Mouse (Mus musculus) heart, embryonic 16.5 days (tissue): ENCODE data around the gene Gpr12. TPM values are rescaled to one million over a fixed set of nuclear protein-coding genes. Genes with fewer than 3 reads are reported as not detected.
"Not testable (repeated sequence)": the region's sequence is repeated elsewhere in the genome, so short reads cannot be mapped to it uniquely, and the experiment has no call there.

Experiments
- ATAC-seq: fragments of 200-750 bp; cut with Nextera tagmentation; replicated peaks from 2 replicates; pipeline ENCODE4 v1.8.0; 2017; ENCODE audit warnings: moderate number of reproducible peaks; ENCODE audit not compliant: insufficient read depth, low FRiP score; ENCODE audit errors: extremely low read depth
- H3K27ac ChIP-seq: fragments of 300-500 bp; sonication (generic); 2 replicates; pipeline ENCODE4 v1.5.1; 2014; ENCODE audit warnings: mild to moderate bottlenecking, low read length, control low read depth, moderate library complexity
- H3K27me3 ChIP-seq: fragments of 300-500 bp; sonication (generic); 2 replicates; pipeline ENCODE4 v1.6.1; 2014; ENCODE audit warnings: low read length, mixed read lengths; ENCODE audit not compliant: control insufficient read depth, insufficient read depth
- H3K36me3 ChIP-seq: fragments of 300-500 bp; sonication (generic); 2 replicates; pipeline ENCODE4 v1.6.1; 2014; ENCODE audit not compliant: control insufficient read depth, insufficient read depth
- H3K4me1 ChIP-seq: fragments of 300-500 bp; sonication (generic); 2 replicates; pipeline ENCODE4 v1.6.1; 2014; ENCODE audit warnings: low read length, mixed read lengths; ENCODE audit not compliant: control insufficient read depth, insufficient read depth
- H3K4me2 ChIP-seq: fragments of 300-500 bp; sonication (generic); 2 replicates; pipeline ENCODE4 v1.6.1; 2014; ENCODE audit warnings: low read depth, mild to moderate bottlenecking, control low read depth, low read length
- H3K4me3 ChIP-seq: fragments of 300-500 bp; sonication (generic); 2 replicates; pipeline ENCODE4 v1.5.1; 2014; ENCODE audit warnings: mild to moderate bottlenecking, control low read depth, low read length
- H3K9ac ChIP-seq: fragments of 300-500 bp; sonication (generic); 2 replicates; pipeline ENCODE4 v1.6.1; 2014; ENCODE audit warnings: low read length, control low read depth
- H3K9me3 ChIP-seq: fragments of 300-500 bp; sonication (generic); replicated peaks from 2 replicates; pipeline ENCODE4 v1.6.1; 2016; ENCODE audit warnings: low read length; ENCODE audit not compliant: control insufficient read depth
- WGBS: fragments of 180-500 bp; shearing (Covaris S2); extraction: QIAGEN DNeasy Blood & Tissue Kit; methylation state at CpG from one replicate; pipeline ENCODE4 v1.1.7; 2014; 5-methylcytosine and 5-hydroxymethylcytosine counted together
- polyA plus RNA-seq: library from polyadenylated mRNA; unstranded; fragments of >200 nt; fragmentation: Nextera tagmentation; extraction: Ambion mirVana; gene quantifications from 2 replicates; pipeline ENCODE4 v1.2.1, GENCODE M21; 2015

The Gpr12 gene
- polyA plus RNA-seq, 1 experiment from 2014 or later = not detected

GRCm38 (mm10) chr5:146592580-146592979, 7.5 kb upstream of the Gpr12 start:
- H3K4me3 ChIP-seq = no peak overlapping the region
- 66% methylated on average over 5 of the region's 5 CpGs for WGBS
- H3K27ac ChIP-seq = no peak overlapping the region
- H3K36me3 ChIP-seq = no peaks in the 10 kb centered on the region
- H3K9me3 ChIP-seq = peaks cover 5% of the 10 kb centered on the region; the same call in 1 of the 2 replicates
- no peak overlapping the region for H3K4me2 ChIP-seq
- ATAC-seq = no peak
- H3K4me1 ChIP-seq = no peaks in the 10 kb centered on the region
- H3K9ac ChIP-seq = no peak overlapping the region
- H3K27me3 ChIP-seq = peaks cover 5% of the 10 kb centered on the region

GRCm38 (mm10) chr5:146591636-146592035, 6.6 kb upstream of the Gpr12 start:
- Histone ChIP-seq H3K4me3 (no peak overlapping the region), H3K36me3 (no peaks in the 10 kb centered on the region), H3K27me3 (peaks cover 8% of the 10 kb centered on the region), H3K4me1 (no peaks in the 10 kb centered on the region), H3K27ac (no peak overlapping the region), H3K4me2 (no peak overlapping the region), H3K9ac (no peak overlapping the region), H3K9me3 (peaks cover 5% of the 10 kb centered on the region; the same call in 1 of the 2 replicates)
- no peak for ATAC-seq
- WGBS = 86% methylated on average over 4 of the region's 4 CpGs

GRCm38 (mm10) chr5:146590987-146591386, 5.9 kb upstream of the Gpr12 start:
- no peak overlapping the region for H3K27ac ChIP-seq
- no peak overlapping the region for H3K4me3 ChIP-seq
- H3K36me3 ChIP-seq = no peaks in the 10 kb centered on the region
- ATAC-seq = no peak
- no peak overlapping the region for H3K9ac ChIP-seq
- H3K4me1 ChIP-seq = no peaks in the 10 kb centered on the region
- 59% methylated on average over 4 of the region's 4 CpGs for WGBS
- H3K9me3 ChIP-seq = peaks cover 5% of the 10 kb centered on the region; the same call in 1 of the 2 replicates
- peaks cover 13% of the 10 kb centered on the region for H3K27me3 ChIP-seq
- no peak overlapping the region for H3K4me2 ChIP-seq

- 61% methylated on average over 8 of the region's 8 CpGs for WGBS
- Histone ChIP-seq H3K4me1 (no peaks in the 10 kb centered on the region), H3K9ac (no peak overlapping the region), H3K9me3 (no peaks in the 10 kb centered on the region), H3K4me3 (no peak overlapping the region), H3K27ac (no peak overlapping the region), H3K27me3 (peaks cover 42% of the 10 kb centered on the region), H3K36me3 (no peaks in the 10 kb centered on the region), H3K4me2 (no peak overlapping the region)
- ATAC-seq = no peak
These were observed 1.5 kb upstream of the Gpr12 start for GRCm38 (mm10) chr5:146586357-146587070.

GRCm38 (mm10) chr5:146585307-146585651, 240 bp upstream of the Gpr12 start:
- Histone ChIP-seq H3K9ac (no peak overlapping the region), H3K27ac (no peak overlapping the region), H3K4me1 (no peaks in the 10 kb centered on the region), H3K9me3 (no peaks in the 10 kb centered on the region), H3K4me3 (peak overlapping the region; percentile 48), H3K4me2 (peak overlapping the region; percentile 75; the same call in 1 of the 2 replicates), H3K36me3 (no peaks in the 10 kb centered on the region), H3K27me3 (peaks cover 42% of the 10 kb centered on the region)
- no peak for ATAC-seq
- WGBS = 12% methylated on average over 10 of the region's 10 CpGs

- peak overlapping the region; percentile 48 for H3K4me3 ChIP-seq
- H3K36me3 ChIP-seq = no peaks in the 10 kb centered on the region
- H3K27ac ChIP-seq = no peak overlapping the region
- WGBS = 12% methylated on average over 10 of the region's 10 CpGs
- ATAC-seq = no peak
- peak overlapping the region; percentile 75 for H3K4me2 ChIP-seq
- H3K9me3 ChIP-seq = no peaks in the 10 kb centered on the region
- H3K9ac ChIP-seq = no peak overlapping the region
- H3K4me1 ChIP-seq = no peaks in the 10 kb centered on the region
- peaks cover 40% of the 10 kb centered on the region for H3K27me3 ChIP-seq
These were observed 922 bp downstream of the Gpr12 start for GRCm38 (mm10) chr5:146584156-146584477.

GRCm38 (mm10) chr5:146576668-146577067, 8.4 kb downstream of the Gpr12 start:
- H3K4me2 ChIP-seq = no peak overlapping the region
- no peaks in the 10 kb centered on the region for H3K36me3 ChIP-seq
- WGBS = 86% methylated on average over 3 of the region's 3 CpGs
- no peaks in the 10 kb centered on the region for H3K27me3 ChIP-seq
- H3K9ac ChIP-seq = no peak overlapping the region
- no peak overlapping the region for H3K27ac ChIP-seq
- H3K4me3 ChIP-seq = no peak overlapping the region
- no peaks in the 10 kb centered on the region; the same call in 1 of the 2 replicates for H3K9me3 ChIP-seq
- ATAC-seq = no peak
- H3K4me1 ChIP-seq = no peaks in the 10 kb centered on the region

- WGBS = 88% methylated on average over 4 of the region's 4 CpGs
- H3K27ac ChIP-seq, H3K9ac ChIP-seq, H3K4me3 ChIP-seq, ATAC-seq, H3K4me2 ChIP-seq, H3K4me1 ChIP-seq, H3K36me3 ChIP-seq, H3K27me3 ChIP-seq, H3K9me3 ChIP-seq: not testable (repeated sequence)
These were observed 12.3 kb downstream of the Gpr12 start for GRCm38 (mm10) chr5:146572735-146573042.

- not testable (repeated sequence) for H3K4me3 ChIP-seq, H3K27me3 ChIP-seq, H3K4me1 ChIP-seq, H3K9me3 ChIP-seq, H3K4me2 ChIP-seq, H3K9ac ChIP-seq, H3K36me3 ChIP-seq, H3K27ac ChIP-seq
- WGBS = 52% methylated on average over 6 of the region's 6 CpGs
- ATAC-seq = peak; percentile 45
These were observed 13.0 kb downstream of the Gpr12 start for GRCm38 (mm10) chr5:146571830-146572734.
